Mouse (Mus musculus): ENCODE results near the gene Aff3. TPM values are rescaled to one million over a fixed set of nuclear protein-coding genes. Genes with fewer than 3 reads are reported as not detected.

Gene Aff3
- polyA plus RNA-seq, 1 experiment from 2014 or later, result 20.6 TPM

DNA sequence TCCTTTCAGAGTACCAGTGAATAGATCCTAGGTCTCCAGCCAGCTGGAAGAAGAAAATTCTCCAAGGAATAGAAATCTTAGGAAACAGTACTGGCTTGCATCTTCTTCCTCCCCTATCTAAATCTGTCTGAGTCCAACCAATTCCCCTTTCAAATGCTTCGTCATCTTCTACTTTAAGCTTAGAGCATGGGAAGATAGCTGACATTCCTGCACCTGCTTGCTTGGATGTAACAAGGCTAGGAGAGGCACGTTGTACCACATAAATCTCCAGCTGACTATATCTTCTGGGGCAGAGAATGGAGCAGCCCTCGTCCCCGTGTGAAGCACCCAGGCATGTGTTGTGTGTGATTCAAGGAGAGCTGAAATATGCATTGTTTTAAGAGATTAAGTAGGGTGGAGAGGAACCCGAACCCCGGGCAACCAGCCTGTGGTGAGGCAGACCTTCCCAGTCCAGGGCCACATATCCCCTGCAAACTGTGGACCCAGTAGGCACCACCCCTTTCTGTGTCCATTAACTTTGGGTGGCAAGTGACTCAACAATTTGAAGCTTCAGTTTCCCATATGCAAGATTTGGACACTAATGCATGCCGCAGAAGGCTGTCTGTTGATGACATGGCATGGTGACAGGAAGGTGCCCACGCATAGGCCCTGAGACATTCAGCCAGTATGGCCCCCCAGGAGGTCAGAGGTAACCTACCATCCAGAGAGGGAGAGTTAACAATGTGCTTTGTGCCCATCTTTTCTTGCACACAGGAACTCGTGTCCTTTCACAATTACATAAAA, 424.1 kb downstream of the Aff3 start:
- Histone ChIP-seq H3K4me2 (replicated peaks) (no peak overlapping the region), H3K9ac (no peak overlapping the region), H3K4me1 (peaks cover 56% of the 10 kb centered on the region), H3K9me3 (no peaks in the 10 kb centered on the region), H3K27me3 (no peaks in the 10 kb centered on the region), H3K27ac (no peak overlapping the region), H3K4me3 (no peak overlapping the region), H3K36me3 (no peaks in the 10 kb centered on the region)
- 86% methylated on average over 9 of the region's 9 CpGs for WGBS
- ATAC-seq (ENCODE audit: low FRiP score, low read depth), result no peak

DNA sequence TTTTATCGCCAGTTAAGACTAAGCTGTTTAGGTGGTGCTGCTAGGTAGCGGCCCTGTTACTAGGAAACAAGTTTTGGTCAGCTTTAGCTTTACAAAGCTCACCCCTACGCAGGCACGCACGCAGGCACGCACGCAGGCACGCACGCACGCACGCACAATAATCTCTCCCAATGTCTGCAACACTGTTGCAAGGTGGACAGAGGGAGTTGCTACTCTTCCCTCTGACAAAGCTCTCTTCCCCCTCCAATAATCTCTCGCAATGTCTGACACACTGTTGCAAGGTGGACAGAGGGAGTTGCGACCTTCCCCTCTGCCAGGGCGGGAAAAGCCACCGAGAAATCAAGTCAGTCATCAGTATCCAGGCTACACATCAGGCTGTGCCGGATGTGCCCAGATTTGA, 425.2 kb downstream of the Aff3 start:
- no peak for ATAC-seq (ENCODE audit: low FRiP score, low read depth)
- WGBS, result 92% methylated on average over 16 of the region's 16 CpGs

DNA sequence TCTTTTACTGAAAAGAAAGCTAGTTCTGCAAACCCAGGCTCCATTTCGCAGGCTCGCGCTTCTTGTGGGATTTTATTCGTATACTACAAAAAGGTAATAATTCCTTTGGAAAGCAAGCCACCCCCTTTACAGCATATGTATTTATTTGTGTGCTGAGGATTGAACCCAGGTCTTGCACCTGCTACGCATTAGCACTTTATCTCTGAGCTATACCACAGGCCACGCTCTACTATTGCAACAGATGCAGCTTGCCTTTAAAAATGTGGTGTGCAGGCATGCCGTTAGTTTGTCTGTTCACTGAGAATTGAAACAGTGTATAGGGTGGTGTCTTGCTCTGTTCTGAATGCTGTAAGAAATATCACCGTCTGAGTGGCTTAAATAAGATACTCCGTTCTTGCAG, 426.9 kb downstream of the Aff3 start:
- Histone ChIP-seq H3K27ac (no peak overlapping the region), H3K4me2 (replicated peaks) (no peak overlapping the region), H3K4me1 (peaks cover 41% of the 10 kb centered on the region), H3K9ac (no peak overlapping the region), H3K27me3 (no peaks in the 10 kb centered on the region), H3K36me3 (0 out of 2 replicates have a peak, but pooled peaks cover 2% of the 10 kb centered on the region), H3K4me3 (no peak overlapping the region), H3K9me3 (no peaks in the 10 kb centered on the region)
- peak; percentile 69; the same call in 1 of the 2 replicates for ATAC-seq (ENCODE audit: low FRiP score, low read depth)
- WGBS, result 56% methylated on average over 9 of the region's 9 CpGs

More for the DNA sequence above, 425.2 kb downstream of the Aff3 start:
- H3K27me3 ChIP-seq, result no peaks in the 10 kb centered on the region
- no peak overlapping the region for H3K4me3 ChIP-seq
- H3K27ac ChIP-seq, result no peak overlapping the region
- no peaks in the 10 kb centered on the region for H3K36me3 ChIP-seq
- H3K4me2 ChIP-seq (replicated peaks), result no peak overlapping the region
- no peaks in the 10 kb centered on the region for H3K9me3 ChIP-seq
- peaks cover 48% of the 10 kb centered on the region for H3K4me1 ChIP-seq
- H3K9ac ChIP-seq, result no peak overlapping the region

DNA sequence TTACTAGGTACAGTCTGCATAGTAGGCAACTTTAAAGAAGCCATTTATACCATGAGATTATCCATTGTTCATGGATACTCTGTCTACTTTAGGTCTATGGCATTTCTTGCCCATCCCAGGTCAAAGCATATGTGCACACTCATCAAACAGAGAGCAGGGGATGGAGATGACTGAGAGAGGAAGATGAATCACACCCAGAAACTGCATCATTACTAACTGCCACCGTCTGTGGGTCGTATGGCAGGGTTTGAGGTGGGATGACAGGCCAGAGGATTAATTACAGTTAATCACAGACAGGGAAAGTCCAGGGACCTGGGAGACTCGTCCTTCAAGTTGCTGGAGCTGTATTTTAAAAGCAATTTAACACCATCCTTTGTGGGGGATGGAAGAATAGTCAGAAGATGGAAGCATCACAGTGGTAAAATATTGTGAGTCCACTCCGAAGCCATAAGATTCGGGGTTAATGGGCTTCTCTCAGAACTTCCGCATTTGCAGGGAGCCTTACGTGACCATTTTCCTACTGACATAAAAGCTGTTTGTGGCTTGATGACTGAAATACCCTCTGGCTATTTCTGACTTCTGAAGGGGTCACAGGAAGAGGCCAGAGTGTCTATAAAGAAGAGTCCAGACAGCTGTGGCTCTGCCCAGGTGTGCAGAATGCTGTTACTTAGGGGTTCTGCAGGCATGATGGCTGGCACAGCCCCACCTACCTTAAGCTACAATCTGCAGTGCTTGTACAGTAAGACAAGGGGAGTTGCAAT, 427.5 kb downstream of the Aff3 start:
- Histone ChIP-seq H3K4me2 (replicated peaks) (no peak overlapping the region), H3K4me3 (no peak overlapping the region), H3K9ac (no peak overlapping the region), H3K9me3 (no peaks in the 10 kb centered on the region), H3K36me3 (peaks cover 2% of the 10 kb centered on the region; the same call in 1 of the 2 replicates), H3K4me1 (peaks cover 37% of the 10 kb centered on the region), H3K27me3 (no peaks in the 10 kb centered on the region), H3K27ac (0 out of 2 replicates have a peak overlapping the region, but pooled peaks have one; percentile 1)
- no peak; the same call in 1 of the 2 replicates for ATAC-seq (ENCODE audit: low FRiP score, low read depth)
- WGBS, result 27% methylated on average over 7 of the region's 7 CpGs

DNA sequence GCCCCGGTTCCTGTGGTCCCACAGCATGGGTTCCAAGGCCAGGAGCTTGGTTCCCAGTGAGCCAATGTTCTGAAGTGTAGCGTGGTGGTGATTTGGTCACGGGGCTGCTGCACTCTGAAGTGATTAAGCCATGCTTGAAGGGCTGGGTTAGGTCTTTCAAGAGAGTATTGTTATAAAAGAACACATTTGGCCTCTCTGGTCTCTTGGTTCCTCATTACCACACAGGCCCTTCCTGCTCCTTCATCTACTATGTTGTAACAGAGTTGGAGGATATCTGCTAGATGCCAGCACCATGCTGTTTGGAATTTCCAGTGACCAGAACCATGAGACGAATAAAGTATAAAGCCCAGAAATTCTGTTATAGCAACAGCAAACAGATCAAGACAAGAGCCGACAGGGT, 431.6 kb downstream of the Aff3 start:
- H3K36me3 ChIP-seq, result peaks cover 6% of the 10 kb centered on the region; the same call in 1 of the 2 replicates
- no peak overlapping the region for H3K27ac ChIP-seq
- ATAC-seq (ENCODE audit: low FRiP score, low read depth), result no peak
- H3K9me3 ChIP-seq, result no peaks in the 10 kb centered on the region; the same call in 1 of the 2 replicates
- no peak overlapping the region for H3K9ac ChIP-seq
- 91% methylated on average over 5 of the region's 5 CpGs for WGBS
- no peak overlapping the region for H3K4me3 ChIP-seq
- no peak overlapping the region for H3K4me2 ChIP-seq (replicated peaks)
- peaks cover 37% of the 10 kb centered on the region for H3K4me1 ChIP-seq
- H3K27me3 ChIP-seq, result no peaks in the 10 kb centered on the region

DNA sequence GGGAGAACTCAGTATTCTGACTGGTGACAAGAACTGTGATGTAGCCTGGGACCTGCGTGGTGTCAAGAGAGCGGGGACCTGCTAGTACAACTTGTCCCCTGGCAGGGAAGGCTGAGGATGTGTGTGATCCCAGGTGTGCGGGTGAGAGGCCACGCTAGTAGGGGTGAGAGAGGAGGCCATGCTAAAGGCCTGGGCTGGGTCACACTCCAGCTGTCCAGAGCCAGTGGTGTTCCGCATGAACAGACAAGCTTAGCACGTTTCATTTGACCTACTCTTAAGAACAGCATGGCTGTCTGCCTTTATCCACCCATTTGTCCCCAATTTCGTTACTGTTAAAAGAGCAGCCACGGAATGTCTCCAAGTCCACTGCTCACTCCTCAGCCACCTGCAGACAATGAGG, 434.7 kb downstream of the Aff3 start:
- H3K4me3 ChIP-seq, result no peak overlapping the region
- H3K4me1 ChIP-seq, result peaks cover 22% of the 10 kb centered on the region
- no peak overlapping the region for H3K9ac ChIP-seq
- whole genome bisulfite sequencing, result 79% methylated on average over 8 of the region's 8 CpGs
- peaks cover 20% of the 10 kb centered on the region for H3K9me3 ChIP-seq
- no peak overlapping the region for H3K4me2 ChIP-seq (replicated peaks)
- peaks cover 22% of the 10 kb centered on the region for H3K36me3 ChIP-seq
- 0 out of 2 replicates have a peak overlapping the region, but pooled peaks have one; percentile 3 for H3K27ac ChIP-seq
- H3K27me3 ChIP-seq, result no peaks in the 10 kb centered on the region
- no peak for ATAC-seq (ENCODE audit: low FRiP score, low read depth)

DNA sequence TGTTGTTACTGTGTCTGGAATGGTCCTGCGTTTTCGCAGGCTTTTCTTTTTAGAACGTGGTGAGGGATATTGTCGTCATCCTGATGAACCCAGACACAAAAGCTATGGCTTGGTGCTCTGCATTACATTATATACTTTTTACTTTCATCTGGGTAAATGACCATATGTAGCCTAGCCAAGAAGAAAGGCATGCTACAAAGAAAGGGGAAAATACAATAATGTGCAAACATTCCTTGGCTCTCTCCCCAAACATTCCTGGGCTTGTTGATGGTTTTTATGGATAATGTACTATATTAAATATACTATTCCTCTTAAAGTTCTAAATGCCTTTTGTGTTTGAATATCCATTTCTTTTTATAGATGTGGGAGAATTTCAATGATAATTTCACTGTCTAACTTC, 435.9 kb downstream of the Aff3 start:
- peaks cover 22% of the 10 kb centered on the region for H3K4me1 ChIP-seq
- no peak overlapping the region for H3K4me2 ChIP-seq (replicated peaks)
- no peaks in the 10 kb centered on the region for H3K27me3 ChIP-seq
- no peak overlapping the region for H3K4me3 ChIP-seq
- H3K36me3 ChIP-seq, result peaks cover 32% of the 10 kb centered on the region
- peaks cover 32% of the 10 kb centered on the region for H3K9me3 ChIP-seq
- no peak overlapping the region for H3K27ac ChIP-seq
- 78% methylated on average over 4 of the region's 4 CpGs for WGBS
- peak; percentile 59; the same call in 1 of the 2 replicates for ATAC-seq (ENCODE audit: low FRiP score, low read depth)
- H3K9ac ChIP-seq, result no peak overlapping the region

DNA sequence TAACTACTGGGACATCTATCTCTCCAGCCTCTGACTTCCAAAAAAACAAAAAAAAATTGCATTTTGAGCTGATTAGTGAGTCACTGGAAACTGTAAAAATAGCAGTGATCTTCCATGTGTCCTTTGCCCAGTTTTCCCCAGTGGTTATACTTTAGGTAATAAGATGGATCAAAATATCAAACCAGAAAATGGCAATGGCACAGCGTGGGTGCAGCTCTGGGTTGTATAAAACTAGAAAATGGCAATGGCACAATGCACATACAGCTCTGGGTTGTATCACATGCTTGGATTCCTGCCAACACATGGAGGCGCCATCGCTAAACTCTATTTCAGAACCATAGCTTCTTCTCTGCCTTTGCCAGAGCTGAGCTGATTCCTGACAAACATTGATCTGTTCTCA, 439.6 kb downstream of the Aff3 start:
- peaks cover 13% of the 10 kb centered on the region for H3K4me1 ChIP-seq
- no peak overlapping the region for H3K27ac ChIP-seq
- no peak overlapping the region for H3K9ac ChIP-seq
- no peak overlapping the region for H3K4me3 ChIP-seq
- H3K9me3 ChIP-seq, result peaks cover 37% of the 10 kb centered on the region
- 98% methylated on average over 3 of the region's 3 CpGs for WGBS
- no peak for ATAC-seq (ENCODE audit: low FRiP score, low read depth)
- H3K36me3 ChIP-seq, result peaks cover 37% of the 10 kb centered on the region
- no peak overlapping the region for H3K4me2 ChIP-seq (replicated peaks)
- no peaks in the 10 kb centered on the region for H3K27me3 ChIP-seq

DNA sequence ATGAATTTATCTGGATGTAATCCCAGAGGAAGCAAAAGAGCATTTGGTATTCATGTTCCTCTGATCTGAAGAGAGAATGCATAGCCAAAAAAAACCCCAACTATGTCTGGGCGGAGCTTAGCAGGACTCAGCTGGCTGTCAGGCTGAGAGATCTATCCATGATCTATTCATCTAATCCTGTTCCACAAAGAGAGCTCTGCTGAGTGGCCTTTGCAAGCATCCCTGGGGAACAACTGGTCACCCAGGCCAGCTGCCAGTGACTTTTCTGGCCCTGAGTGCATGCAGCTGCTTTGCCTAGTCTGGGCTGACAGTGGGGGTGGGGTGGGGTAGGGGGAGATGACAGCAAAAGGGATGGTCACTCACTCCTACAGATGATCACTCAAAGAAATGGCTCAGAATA, 442.6 kb downstream of the Aff3 start:
- peak; percentile 36; the same call in 1 of the 2 replicates for ATAC-seq (ENCODE audit: low FRiP score, low read depth)
- 87% methylated on average over 1 of the region's 1 CpGs for WGBS

DNA sequence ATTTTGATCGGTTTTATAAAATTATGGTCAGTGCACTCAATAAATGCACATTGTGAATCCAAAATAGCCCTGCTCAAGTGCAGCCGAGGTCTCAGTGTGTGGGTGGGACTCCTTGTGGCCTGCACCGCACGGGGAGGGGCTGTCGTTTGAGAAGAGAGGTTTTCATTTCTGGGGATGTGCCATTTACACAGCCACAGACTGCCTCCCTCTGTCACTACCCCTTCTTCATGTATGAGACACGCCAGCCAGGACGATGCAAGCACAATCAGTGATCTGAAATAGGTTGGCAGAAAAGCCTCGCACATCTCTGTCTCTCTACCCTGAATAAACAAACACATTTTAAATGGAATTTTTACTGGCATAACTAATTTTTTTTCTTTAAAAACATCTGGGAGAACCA, 443.3 kb downstream of the Aff3 start:
- no peaks in the 10 kb centered on the region for H3K27me3 ChIP-seq
- no peak overlapping the region for H3K9ac ChIP-seq
- no peak overlapping the region for H3K27ac ChIP-seq
- H3K9me3 ChIP-seq, result peaks cover 30% of the 10 kb centered on the region
- no peak for ATAC-seq (ENCODE audit: low FRiP score, low read depth)
- H3K36me3 ChIP-seq, result peaks cover 27% of the 10 kb centered on the region
- no peak overlapping the region for H3K4me2 ChIP-seq (replicated peaks)
- no peak overlapping the region for H3K4me3 ChIP-seq
- H3K4me1 ChIP-seq, result peaks cover 36% of the 10 kb centered on the region
- 82% methylated on average over 8 of the region's 8 CpGs for WGBS

More for the DNA sequence above, 442.6 kb downstream of the Aff3 start:
- peaks cover 34% of the 10 kb centered on the region for H3K9me3 ChIP-seq
- peaks cover 31% of the 10 kb centered on the region for H3K36me3 ChIP-seq
- no peak overlapping the region; the same call in 1 of the 2 replicates for H3K27ac ChIP-seq
- H3K27me3 ChIP-seq, result no peaks in the 10 kb centered on the region
- H3K4me3 ChIP-seq, result no peak overlapping the region
- no peak overlapping the region for H3K9ac ChIP-seq
- peaks cover 29% of the 10 kb centered on the region for H3K4me1 ChIP-seq
- H3K4me2 ChIP-seq (replicated peaks), result no peak overlapping the region

DNA sequence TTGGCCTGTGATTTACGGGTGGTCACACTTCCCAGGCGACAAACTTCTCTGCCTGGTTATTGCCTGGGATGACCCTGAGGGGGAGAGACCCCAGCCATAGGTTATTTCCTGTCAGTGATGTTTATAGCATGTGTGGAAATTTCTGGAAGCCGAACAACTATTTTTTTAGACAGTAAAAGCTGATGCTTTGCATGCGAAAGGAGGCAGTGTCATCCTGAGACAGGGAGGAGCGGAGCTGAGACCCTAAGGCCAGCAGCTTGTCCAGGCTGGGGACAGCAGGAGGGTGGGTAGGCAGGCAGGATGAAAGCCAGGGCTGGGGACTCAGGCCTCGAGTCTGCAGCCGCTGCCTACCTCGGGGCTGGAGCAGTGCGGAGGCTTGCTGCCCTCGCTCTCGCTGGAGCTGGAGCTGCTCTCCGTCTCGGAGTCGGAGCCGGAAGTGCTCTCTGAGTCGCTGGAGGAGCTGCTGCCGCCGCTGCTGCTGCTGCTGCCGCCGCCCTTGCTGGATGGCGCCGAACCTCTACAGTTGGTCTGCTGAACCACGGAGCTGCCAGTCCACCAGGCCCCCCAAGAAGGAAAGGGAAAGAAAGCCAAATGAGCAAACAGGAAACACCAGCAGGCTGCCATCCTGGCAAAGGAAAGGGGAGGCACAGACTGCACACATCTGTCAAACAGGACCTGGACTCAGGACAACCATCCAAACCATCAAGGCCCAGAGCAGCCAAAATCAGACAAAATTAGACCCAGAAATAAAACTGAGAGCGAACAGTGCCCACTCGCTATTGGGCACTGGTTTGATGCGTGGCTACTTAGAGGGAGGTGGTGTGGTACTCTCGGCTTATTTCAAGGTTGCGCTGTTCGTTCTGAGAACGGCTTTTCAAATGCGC, 446.6 kb downstream of the Aff3 start:
- 40% methylated on average over 31 of the region's 31 CpGs for WGBS
- H3K9ac ChIP-seq, result peak overlapping the region; percentile 45
- H3K4me3 ChIP-seq, result peak overlapping the region; percentile 12
- peak overlapping the region; percentile 69 for H3K27ac ChIP-seq
- H3K27me3 ChIP-seq, result peaks cover 5% of the 10 kb centered on the region; the same call in 1 of the 2 replicates
- H3K36me3 ChIP-seq, result peaks cover 11% of the 10 kb centered on the region
- ATAC-seq (ENCODE audit: low FRiP score, low read depth), result 0 out of 2 replicates have a peak, but pooled peaks have one; percentile 38
- peaks cover 46% of the 10 kb centered on the region for H3K4me1 ChIP-seq
- peak overlapping the region; percentile 50 for H3K4me2 ChIP-seq (replicated peaks)
- H3K9me3 ChIP-seq, result no peaks in the 10 kb centered on the region

Measured in limb, embryonic 13.5 days (tissue).